Mouse (Mus musculus) lung, adult 2 months (tissue): ENCODE measurements around the gene Fggy. TPM values are rescaled to one million over a fixed set of nuclear protein-coding genes. Genes with fewer than 3 reads are reported as not detected.

ENCODE experiments used
- DNase-seq: peaks from one replicate; pipeline ENCODE4 v3.0.0; 2022
- H3K4me1 ChIP-seq: fragments of 200-500 bp; 2 replicates; pipeline ENCODE4 v1.6.1; 2011; ENCODE audit warnings: low read length; ENCODE audit not compliant: control insufficient read depth, insufficient read depth
- H3K4me3 ChIP-seq: fragments of 200-500 bp; replicated peaks from 2 replicates; pipeline ENCODE3; 2011; ENCODE audit warnings: low read depth, mild to moderate bottlenecking, control low read depth, low read length; ENCODE audit errors: extremely low read depth
- CTCF ChIP-seq: fragments of 200-500 bp; IDR thresholded peaks from 2 replicates; pipeline ENCODE4 v1.5.1; 2011; ENCODE audit warnings: mild to moderate bottlenecking, low read length, control low read depth; ENCODE audit not compliant: insufficient read depth
- POLR2A ChIP-seq: fragments of 200-500 bp; IDR thresholded peaks from 2 replicates; pipeline ENCODE4 v1.6.1; 2011; ENCODE audit warnings: low read depth, mild to moderate bottlenecking, control low read depth, low read length, borderline replicate concordance; ENCODE audit errors: extremely low read depth
- WGBS: fragments of 180-500 bp; shearing (Covaris S2); methylation state at CpG from one replicate; pipeline ENCODE4 v1.1.7; 2018; 5-methylcytosine and 5-hydroxymethylcytosine counted together
- polyA plus RNA-seq: library from polyadenylated mRNA; depleted of rRNA; stranded (reverse); fragments of >200 nt; gene quantifications from 2 replicates; pipeline ENCODE4 v1.2.3, GENCODE M21; 2012

Fggy gene
- polyA plus RNA-seq, 1 experiment = 5.3 TPM

DNA sequence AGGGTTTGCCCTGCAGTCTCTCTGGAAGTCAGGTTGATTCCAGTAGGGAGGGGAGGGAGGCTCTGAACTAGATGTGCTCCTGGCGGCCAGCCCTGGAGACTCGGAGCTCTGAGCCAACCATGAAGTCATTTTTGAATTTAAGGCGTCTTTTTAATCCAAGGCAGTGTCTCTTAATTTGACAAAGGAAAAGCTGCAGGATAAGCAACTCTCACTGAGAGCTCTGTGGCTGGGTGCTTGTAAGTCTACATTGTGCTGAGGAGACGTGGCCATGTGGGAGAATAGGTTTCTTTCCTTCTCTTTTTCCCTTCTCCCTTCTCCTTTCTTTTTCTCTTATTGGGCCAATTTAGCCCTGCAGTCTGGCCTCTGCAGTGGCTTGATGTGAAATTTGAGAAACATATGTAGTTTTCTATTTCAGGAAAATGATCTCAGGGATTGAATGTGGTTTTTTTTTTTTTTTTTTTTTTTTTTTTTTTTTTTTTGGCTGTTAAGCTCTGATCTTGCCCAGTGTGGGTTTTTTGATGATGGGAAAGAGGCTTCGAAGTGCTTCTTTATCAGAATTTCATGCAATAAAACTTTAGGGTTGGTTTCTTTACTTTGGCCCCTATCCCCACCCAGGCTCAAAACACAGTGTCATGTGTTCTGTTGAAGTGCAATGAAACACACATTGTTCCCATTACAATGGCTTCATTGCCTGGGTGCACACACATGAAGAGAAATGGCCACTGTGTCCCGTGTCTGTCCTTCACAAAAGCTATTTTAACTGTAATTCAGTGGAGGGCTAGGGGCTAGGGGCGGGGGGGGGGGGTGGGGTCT, 79.8 kb downstream of the Fggy start:
- WGBS = 23% methylated on average over 7 of the region's 7 CpGs
- peak; percentile 10 for DNase-seq
- TF ChIP-seq POLR2A (no peak), CTCF (no peak)
- peaks cover 3% of the 10 kb centered on the region; the same call in 1 of the 2 replicates for H3K4me1 ChIP-seq
- no peak overlapping the region for H3K4me3 ChIP-seq

DNA sequence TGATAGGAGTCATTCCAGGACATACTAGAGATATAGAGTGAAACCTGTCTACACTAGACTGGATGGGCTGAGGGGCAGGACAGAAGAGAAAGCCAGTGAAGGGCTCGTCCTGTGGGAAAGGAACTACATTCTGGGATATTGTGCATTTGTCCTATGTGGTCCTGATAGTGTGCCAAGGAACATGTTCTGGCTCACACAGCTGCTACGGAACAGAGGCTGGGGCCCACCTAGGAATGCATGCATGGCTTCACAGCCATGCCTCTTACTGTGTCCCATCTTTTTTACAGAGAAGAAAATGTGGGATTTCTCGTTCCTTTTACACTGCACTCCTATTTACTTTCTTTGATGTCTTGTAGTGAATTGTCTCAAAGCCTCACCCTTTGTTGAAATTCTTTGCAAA, 80.8 kb downstream of the Fggy start:
- TF ChIP-seq CTCF (no peak), POLR2A (no peak)
- peaks cover 3% of the 10 kb centered on the region; the same call in 1 of the 2 replicates for H3K4me1 ChIP-seq
- DNase-seq = no peak
- WGBS = 86% methylated on average over 3 of the region's 3 CpGs
- H3K4me3 ChIP-seq = no peak overlapping the region

DNA sequence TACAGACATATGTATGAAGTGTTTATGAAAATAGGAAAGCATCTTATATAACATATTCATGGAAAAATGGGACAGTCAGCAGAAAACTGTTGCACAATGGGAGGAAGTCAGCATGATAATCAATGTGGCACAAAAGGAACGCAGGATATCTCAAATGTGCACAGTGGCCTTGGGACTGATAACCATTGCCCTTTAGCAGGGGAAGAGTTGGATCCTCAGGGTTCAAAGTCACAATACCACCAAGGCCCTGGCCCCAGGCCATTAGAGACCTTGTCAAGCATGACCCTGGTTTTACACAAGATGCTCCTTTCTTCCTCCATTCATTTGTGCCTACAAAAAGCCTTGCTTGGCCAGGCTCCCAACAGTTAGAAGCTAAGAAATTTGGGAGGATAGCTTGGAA, 83.5 kb downstream of the Fggy start:
- TF ChIP-seq POLR2A (no peak), CTCF (no peak)
- no peak overlapping the region for H3K4me3 ChIP-seq
- 62% methylated on average over 1 of the region's 1 CpGs for whole genome bisulfite sequencing
- DNase-seq = no peak
- peaks cover 3% of the 10 kb centered on the region; the same call in 1 of the 2 replicates for H3K4me1 ChIP-seq

DNA sequence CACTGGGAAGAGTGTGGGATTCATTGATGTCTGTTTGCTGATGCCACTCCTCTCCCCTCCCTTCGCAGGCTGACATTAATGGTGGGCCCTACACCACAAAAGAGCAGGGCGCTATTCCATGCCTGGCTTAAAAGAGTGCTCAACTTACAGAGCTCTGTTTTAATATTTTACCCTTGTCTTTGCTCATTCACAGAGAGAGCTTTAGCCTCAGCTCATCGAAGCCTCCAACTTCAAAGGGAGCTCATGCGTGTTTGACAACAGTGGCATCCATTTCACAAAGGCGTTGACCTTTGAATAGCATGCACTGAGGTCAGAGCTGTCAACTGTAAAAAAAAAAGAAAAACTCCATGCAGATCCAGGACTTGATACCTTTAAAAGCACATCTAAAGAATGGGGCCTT, 86.7 kb downstream of the Fggy start:
- TF ChIP-seq POLR2A (no peak), CTCF (no peak)
- no peaks in the 10 kb centered on the region for H3K4me1 ChIP-seq
- 74% methylated on average over 5 of the region's 5 CpGs for WGBS
- no peak overlapping the region for H3K4me3 ChIP-seq
- no peak for DNase-seq

DNA sequence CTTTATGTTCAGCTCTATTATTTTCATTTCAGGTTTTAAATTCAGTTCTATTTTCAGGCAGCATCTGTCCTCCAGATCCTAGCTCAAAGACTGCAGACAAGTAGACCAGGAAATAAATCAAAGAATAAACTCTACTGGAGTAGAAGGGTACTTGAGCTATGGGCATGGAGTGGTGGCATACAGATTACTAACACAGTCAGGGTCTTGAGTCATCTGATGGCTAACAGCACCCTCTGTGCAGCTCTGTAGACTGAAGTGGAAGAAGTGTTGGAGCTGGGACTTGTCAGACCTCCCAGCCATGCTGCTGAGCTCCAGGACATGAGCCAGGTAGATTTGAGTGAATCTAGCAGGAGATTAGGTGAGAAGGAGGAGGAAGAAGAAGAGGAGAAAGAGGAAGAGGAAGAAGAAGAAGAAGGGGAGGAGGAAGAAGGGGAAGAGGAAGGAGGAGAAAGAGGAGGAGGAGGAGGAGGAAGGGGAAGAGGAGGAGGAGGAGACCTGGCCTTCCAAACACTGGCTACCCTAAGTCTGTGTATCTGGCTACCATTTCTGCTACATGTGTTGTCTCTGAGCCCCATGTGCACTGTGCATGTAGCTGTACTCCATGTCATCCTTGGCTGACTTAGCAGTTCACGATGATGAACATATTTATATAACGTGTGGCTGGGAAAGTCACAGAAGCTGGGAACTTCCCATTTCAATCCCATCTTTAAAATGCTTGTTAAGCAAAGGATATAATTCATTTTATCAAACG, 91.7 kb downstream of the Fggy start:
- no peak for TF ChIP-seq POLR2A
- no peak for TF ChIP-seq CTCF
- Histone ChIP-seq H3K4me1 (no peaks in the 10 kb centered on the region), H3K4me3 (no peak overlapping the region)
- 61% methylated on average over 3 of the region's 3 CpGs for WGBS
- no peak for DNase-seq

DNA sequence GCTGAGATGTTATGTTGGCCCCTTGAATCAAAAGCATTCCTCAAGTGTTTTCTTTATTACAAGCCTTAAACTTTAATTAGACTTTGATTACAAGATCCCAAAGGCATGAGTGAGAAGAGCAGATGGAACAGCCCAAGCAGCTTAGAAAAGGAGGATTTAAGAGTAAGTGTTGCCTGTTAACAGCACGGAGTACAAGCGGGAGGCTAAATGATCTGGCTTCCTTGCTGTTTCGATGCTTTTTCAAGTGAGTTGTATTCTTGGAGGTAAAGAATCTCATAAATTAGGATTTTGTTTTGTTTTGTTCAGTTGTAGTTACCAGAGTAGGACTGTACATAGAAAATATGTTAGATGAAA, 92.2 kb downstream of the Fggy start:
- 85% methylated on average over 3 of the region's 3 CpGs for WGBS
- H3K4me1 ChIP-seq = no peaks in the 10 kb centered on the region
- TF ChIP-seq CTCF = no peak
- no peak for TF ChIP-seq POLR2A
- H3K4me3 ChIP-seq = no peak overlapping the region
- no peak for DNase-seq

DNA sequence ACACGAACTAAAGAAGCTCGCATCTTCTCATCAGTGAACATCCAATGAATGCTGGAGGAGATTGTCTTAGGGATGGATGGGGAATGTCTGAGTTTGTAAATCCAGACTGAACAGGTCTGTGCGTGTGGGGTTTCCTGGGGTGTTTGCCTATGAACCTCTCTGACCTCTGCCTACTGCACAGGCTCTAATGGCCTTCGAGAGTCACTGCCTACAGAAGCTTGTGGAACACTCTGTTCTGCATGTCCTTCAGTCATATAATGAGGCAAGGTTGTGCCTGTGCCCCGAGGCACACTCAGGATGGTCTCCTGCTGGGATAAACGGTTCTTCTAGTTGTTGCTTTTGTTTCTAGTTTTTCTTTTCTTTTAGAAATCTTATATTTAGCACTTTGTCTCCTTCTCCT, 92.7 kb downstream of the Fggy start:
- 90% methylated on average over 6 of the region's 6 CpGs for WGBS
- Histone ChIP-seq H3K4me1 (no peaks in the 10 kb centered on the region), H3K4me3 (no peak overlapping the region)
- TF ChIP-seq CTCF (no peak), POLR2A (no peak)
- DNase-seq = no peak

DNA sequence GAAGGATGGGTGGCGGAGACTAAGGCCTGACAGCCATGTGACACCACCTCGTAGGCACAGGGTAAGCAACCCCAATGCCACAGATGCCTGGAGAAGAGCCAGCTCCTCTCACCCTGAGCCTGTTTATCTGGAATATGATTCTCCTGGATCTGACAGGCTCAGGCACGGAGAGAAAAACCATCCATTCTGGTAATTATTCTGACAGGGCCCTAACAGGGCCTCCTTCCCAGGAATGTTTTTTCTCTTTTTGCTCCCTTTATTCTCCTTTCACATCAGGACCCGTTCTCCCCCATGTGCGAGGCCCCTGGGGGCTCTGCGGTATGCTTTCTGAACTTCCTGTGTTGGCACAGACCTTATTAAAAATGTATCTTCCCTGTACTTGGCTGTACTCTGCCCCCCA, 94.7 kb downstream of the Fggy start:
- H3K4me1 ChIP-seq = no peaks in the 10 kb centered on the region
- no peak overlapping the region for H3K4me3 ChIP-seq
- TF ChIP-seq POLR2A (no peak), CTCF (no peak)
- no peak for DNase-seq
- WGBS = 37% methylated on average over 6 of the region's 6 CpGs

DNA sequence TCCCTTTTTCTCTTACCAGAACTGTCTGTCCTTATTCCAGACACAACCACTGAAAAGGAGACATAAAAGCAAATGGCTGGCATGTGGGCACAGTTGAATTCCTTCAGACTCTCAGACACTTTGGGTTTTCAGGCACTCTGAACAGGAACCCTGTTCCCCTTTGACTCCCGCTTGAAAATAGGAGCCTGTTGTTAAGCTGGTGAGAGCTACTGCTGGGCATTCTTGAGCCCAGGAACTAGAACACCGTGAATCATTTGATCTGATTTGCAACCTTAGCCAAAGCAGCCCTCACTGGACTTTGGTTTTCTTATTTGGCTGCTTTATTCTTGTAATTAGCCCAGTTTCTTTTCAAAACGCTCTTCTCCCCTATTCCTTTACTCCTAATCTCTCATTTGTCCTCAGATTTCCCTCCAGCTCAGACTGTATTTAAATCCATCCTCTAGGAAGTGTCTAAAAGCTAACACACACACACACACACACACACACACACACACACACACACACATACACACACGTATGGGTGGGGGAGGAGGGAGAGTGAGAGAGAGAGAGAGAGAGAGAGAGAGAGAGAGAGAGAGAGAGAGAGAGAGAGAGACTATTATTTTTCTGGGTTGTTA, 96.1 kb downstream of the Fggy start:
- no peak for TF ChIP-seq POLR2A
- TF ChIP-seq CTCF = no peak
- 76% methylated on average over 3 of the region's 4 CpGs for WGBS
- Histone ChIP-seq H3K4me1 (peaks cover 2% of the 10 kb centered on the region), H3K4me3 (no peak overlapping the region)
- DNase-seq = no peak
